Mouse (Mus musculus) hindbrain, embryonic 11.5 days (tissue): Measurements from ENCODE around the gene Kcnj9. TPM values are rescaled to one million over a fixed set of nuclear protein-coding genes. Genes with fewer than 3 reads are reported as not detected.

Experiments
- ATAC-seq: fragments of 200-750 bp; cut with Nextera tagmentation; 2 replicates; pipeline ENCODE4 v1.8.0; 2017; ENCODE audit warnings: mild to moderate bottlenecking, moderate TSS enrichment, moderate library complexity; ENCODE audit not compliant: low FRiP score
- DNase-seq: peaks from one replicate; pipeline ENCODE4 v3.0.0-alpha.2; 2015; ENCODE audit warnings: low spot score
- H3K27ac ChIP-seq: fragments of 300-500 bp; sonication (generic); 2 replicates; pipeline ENCODE4 v1.5.1; 2014; ENCODE audit warnings: mild to moderate bottlenecking, low read depth, low read length
- H3K27me3 ChIP-seq: fragments of 300-500 bp; sonication (generic); 2 replicates; pipeline ENCODE4 v1.6.1; 2014; ENCODE audit warnings: mild to moderate bottlenecking, low read length, moderate library complexity, mixed read lengths; ENCODE audit not compliant: control insufficient read depth, insufficient read depth
- H3K36me3 ChIP-seq: fragments of 300-500 bp; sonication (generic); 2 replicates; pipeline ENCODE4 v1.6.1; 2014; ENCODE audit warnings: mild to moderate bottlenecking, low read length, moderate library complexity, mixed read lengths; ENCODE audit not compliant: control insufficient read depth, insufficient read depth
- H3K4me1 ChIP-seq: fragments of 300-500 bp; sonication (generic); replicated peaks from 2 replicates; pipeline ENCODE4 v1.6.1; 2014; ENCODE audit warnings: low read length, mixed read lengths; ENCODE audit not compliant: control insufficient read depth, insufficient read depth
- H3K4me2 ChIP-seq: fragments of 300-500 bp; sonication (generic); replicated peaks from 2 replicates; pipeline ENCODE4 v1.6.1; 2014; ENCODE audit warnings: mild to moderate bottlenecking, low read depth, low read length
- H3K4me3 ChIP-seq: fragments of 300-500 bp; sonication (generic); 2 replicates; pipeline ENCODE4 v1.5.1; 2014; ENCODE audit warnings: low read depth, low read length
- H3K9ac ChIP-seq: fragments of 300-500 bp; sonication (generic); 2 replicates; pipeline ENCODE4 v1.6.1; 2014; ENCODE audit warnings: low read depth, low read length
- H3K9me3 ChIP-seq: fragments of 300-500 bp; sonication (generic); 2 replicates; pipeline ENCODE4 v1.6.1; 2016; ENCODE audit warnings: low read length; ENCODE audit not compliant: control insufficient read depth
- WGBS: fragments of 180-500 bp; shearing (Covaris S2); extraction: QIAGEN DNeasy Blood & Tissue Kit; methylation state at CpG from one replicate; pipeline ENCODE4 v1.1.7; 2014; 5-methylcytosine and 5-hydroxymethylcytosine counted together
- polyA plus RNA-seq: library from polyadenylated mRNA; unstranded; fragments of >200 nt; fragmentation: Nextera tagmentation; extraction: Ambion mirVana; gene quantifications from 2 replicates; pipeline ENCODE4 v1.2.1, GENCODE M21; 2014

The Kcnj9 gene
- polyA plus RNA-seq, 1 experiment from 2014 or later, result 0.46 TPM

DNA sequence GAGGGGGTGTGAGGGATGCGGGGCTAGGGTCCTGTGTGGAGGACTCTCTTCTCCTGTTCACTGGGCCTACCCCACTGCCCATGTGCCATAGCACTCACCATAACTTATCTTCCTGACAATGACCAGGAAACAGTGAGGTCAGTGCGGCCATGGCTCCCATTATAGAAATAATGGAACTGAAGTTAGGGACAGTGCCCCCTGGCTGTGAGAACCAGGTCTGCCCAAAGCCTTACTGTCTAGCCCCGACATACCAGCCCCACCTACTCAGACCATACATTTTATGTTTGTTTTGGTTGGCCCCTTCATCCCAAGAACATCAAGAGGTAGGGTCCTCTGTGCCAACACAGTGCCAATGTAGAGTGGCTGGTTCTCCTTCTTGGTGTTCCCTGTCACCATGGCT is 23.5 kb downstream of the Kcnj9 start:
- Histone ChIP-seq H3K4me1 (peaks cover 9% of the 10 kb centered on the region; the same call in 1 of the 2 replicates), H3K27me3 (no peaks in the 10 kb centered on the region; the same call in 1 of the 2 replicates), H3K27ac (no peak overlapping the region), H3K4me2 (no peak overlapping the region), H3K9me3 (no peaks in the 10 kb centered on the region), H3K4me3 (no peak overlapping the region), H3K9ac (no peak overlapping the region), H3K36me3 (no peaks in the 10 kb centered on the region)
- ATAC-seq (no peak), DNase-seq (no peak)
- WGBS, result 82% methylated on average over 3 of the region's 3 CpGs

DNA sequence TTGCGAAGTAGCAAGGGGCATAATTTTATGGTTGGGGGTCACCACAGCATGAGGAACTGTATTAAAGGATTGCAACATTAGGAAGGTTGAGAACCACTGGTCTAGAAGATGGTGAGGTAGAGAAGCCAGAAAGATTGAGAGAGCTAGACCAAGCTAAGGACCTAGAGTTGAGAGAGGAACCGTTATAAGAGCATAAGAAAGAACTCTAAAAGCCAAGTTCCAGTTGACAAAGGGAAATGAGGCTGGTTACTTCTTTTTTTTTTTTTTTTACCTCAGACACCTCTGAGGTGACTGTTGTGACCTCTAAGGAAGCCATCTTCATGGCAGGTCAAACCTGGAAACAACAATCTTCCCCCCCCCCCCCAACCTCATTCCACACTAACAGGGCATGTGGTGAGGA is 24.0 kb downstream of the Kcnj9 start:
- H3K9ac ChIP-seq, result no peak overlapping the region
- no peak overlapping the region for H3K27ac ChIP-seq
- WGBS, result 92% methylated on average over 2 of the region's 2 CpGs
- H3K9me3 ChIP-seq, result no peaks in the 10 kb centered on the region
- H3K4me1 ChIP-seq, result peaks cover 9% of the 10 kb centered on the region; the same call in 1 of the 2 replicates
- H3K27me3 ChIP-seq, result no peaks in the 10 kb centered on the region; the same call in 1 of the 2 replicates
- H3K36me3 ChIP-seq, result no peaks in the 10 kb centered on the region
- DNase-seq (no peak), ATAC-seq (no peak)
- H3K4me2 ChIP-seq, result no peak overlapping the region
- no peak overlapping the region for H3K4me3 ChIP-seq

DNA sequence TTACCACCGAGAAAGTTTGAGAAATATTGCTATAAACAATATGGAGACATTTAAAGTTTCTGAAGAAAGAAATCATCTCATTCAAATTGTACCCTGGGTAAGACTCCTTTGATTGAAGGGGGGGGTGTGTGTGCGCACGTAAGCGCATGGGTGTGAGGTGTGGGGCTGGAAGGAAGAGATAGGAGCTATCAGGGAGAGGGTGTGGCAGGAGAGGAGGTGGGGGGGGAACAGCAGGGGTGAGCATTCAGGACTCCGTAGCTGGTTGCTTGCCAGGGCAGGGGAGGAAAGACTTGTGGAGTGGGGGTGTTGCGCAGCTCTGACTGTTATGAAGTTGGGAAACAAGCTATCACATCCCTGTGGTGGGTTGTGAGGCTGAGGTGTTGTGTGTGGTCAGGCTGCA is 24.7 kb downstream of the Kcnj9 start:
- Histone ChIP-seq H3K27me3 (no peaks in the 10 kb centered on the region; the same call in 1 of the 2 replicates), H3K4me1 (peaks cover 9% of the 10 kb centered on the region; the same call in 1 of the 2 replicates), H3K4me3 (no peak overlapping the region), H3K9me3 (no peaks in the 10 kb centered on the region), H3K36me3 (no peaks in the 10 kb centered on the region), H3K4me2 (no peak overlapping the region), H3K9ac (no peak overlapping the region), H3K27ac (no peak overlapping the region)
- WGBS, result 72% methylated on average over 6 of the region's 6 CpGs
- ATAC-seq (no peak), DNase-seq (no peak)

DNA sequence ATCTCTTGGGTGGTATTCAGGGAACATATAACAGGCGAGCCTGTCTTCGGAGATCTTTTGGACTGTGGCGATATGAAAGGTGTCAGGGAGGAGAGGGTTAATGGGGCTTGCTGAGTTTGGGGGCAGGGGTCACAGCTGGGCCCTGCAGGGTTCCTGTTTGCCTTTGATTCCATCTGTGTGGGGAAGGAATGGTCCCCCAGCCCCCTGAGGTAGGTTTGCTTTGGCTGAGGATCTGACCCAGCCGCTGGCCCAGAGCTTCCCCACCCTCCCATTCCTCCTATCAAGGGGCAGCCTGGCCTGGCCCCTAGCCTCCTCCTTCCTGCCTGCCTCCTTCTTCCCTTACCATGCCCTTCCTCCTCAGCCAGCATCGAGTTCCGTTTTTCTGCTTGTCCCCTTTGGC is 26.3 kb downstream of the Kcnj9 start:
- DNase-seq, result peak; percentile 61
- Histone ChIP-seq H3K36me3 (no peaks in the 10 kb centered on the region), H3K4me1 (peaks cover 12% of the 10 kb centered on the region; the same call in 1 of the 2 replicates), H3K27ac (no peak overlapping the region), H3K4me2 (no peak overlapping the region; the same call in 1 of the 2 replicates), H3K9me3 (no peaks in the 10 kb centered on the region), H3K4me3 (no peak overlapping the region), H3K9ac (no peak overlapping the region), H3K27me3 (no peaks in the 10 kb centered on the region; the same call in 1 of the 2 replicates)
- 3% methylated on average over 6 of the region's 6 CpGs for WGBS
- peak; percentile 22; the same call in 1 of the 2 replicates for ATAC-seq

DNA sequence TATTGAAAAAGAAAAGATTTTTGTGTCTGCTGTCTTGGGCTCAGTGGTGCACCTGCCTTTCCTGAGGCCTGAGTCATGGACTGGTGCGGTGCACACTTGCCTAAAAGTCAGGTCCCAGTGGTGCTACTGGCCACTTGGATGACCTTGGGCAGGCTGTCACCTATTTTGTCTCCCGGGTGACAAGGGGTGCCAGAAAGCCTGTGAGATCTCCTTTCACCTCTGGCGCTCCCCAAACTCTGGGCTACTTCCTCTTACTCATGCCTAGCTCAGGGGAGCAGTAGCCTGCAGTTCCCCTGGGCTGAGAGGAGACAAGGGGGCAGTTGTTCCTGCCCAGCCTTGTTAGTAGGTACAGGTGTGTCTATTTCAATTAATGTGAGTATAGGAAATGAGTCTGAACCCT is 26.8 kb downstream of the Kcnj9 start:
- H3K27ac ChIP-seq, result no peak overlapping the region
- no peaks in the 10 kb centered on the region; the same call in 1 of the 2 replicates for H3K27me3 ChIP-seq
- H3K36me3 ChIP-seq, result no peaks in the 10 kb centered on the region
- ATAC-seq (no peak), DNase-seq (no peak)
- no peaks in the 10 kb centered on the region for H3K9me3 ChIP-seq
- 50% methylated on average over 3 of the region's 3 CpGs for WGBS
- H3K4me1 ChIP-seq, result peaks cover 15% of the 10 kb centered on the region; the same call in 1 of the 2 replicates
- H3K4me3 ChIP-seq, result no peak overlapping the region
- H3K9ac ChIP-seq, result no peak overlapping the region
- H3K4me2 ChIP-seq, result no peak overlapping the region

DNA sequence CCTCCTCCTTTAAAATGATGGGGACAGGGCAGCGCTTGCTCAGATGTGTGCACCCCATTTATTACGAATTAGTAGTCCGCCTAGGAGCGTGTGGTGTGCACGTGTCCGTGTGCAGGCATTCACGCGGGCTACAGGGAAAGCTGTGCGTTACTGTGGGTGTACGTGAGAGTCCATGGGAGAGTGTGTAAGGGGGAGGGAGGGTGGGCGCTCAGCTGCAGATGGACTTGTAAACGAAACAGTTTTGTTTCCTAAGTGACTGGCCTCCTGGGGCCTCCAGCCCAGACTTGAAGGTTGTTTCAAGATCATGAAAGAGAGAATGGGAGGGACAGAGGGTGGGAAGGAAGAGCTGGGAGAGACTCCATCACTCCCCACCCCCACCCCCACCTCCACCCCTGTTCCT is 27.9 kb downstream of the Kcnj9 start:
- Histone ChIP-seq H3K4me1 (peaks cover 15% of the 10 kb centered on the region; the same call in 1 of the 2 replicates), H3K27me3 (no peaks in the 10 kb centered on the region; the same call in 1 of the 2 replicates), H3K9ac (no peak overlapping the region), H3K36me3 (no peaks in the 10 kb centered on the region), H3K27ac (no peak overlapping the region), H3K9me3 (no peaks in the 10 kb centered on the region), H3K4me3 (no peak overlapping the region), H3K4me2 (no peak overlapping the region)
- DNase-seq (no peak), ATAC-seq (peak; percentile 39)
- 38% methylated on average over 12 of the region's 12 CpGs for WGBS

DNA sequence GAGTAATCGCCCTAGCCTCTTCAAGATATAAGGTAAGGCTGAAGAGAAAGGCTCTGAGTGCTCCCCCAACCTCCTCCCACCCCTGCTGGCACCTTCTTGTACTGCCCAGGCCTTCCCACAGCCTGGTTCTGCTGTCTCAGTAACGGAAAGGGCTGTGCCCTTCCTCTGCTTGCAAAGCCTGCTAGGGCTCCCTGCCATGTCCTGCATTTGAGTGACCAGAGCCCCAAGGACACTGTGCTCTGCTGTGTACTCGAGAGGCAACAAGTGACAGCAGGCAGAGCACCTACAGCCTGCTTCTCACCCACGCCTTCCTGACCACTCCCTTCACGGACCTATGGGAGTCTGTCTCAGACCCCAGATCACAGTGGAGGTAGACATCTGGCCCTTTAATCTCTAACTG is 28.9 kb downstream of the Kcnj9 start:
- no peaks in the 10 kb centered on the region for H3K36me3 ChIP-seq
- no peak overlapping the region for H3K27ac ChIP-seq
- DNase-seq, result no peak
- H3K4me1 ChIP-seq, result peaks cover 19% of the 10 kb centered on the region
- no peak overlapping the region for H3K4me2 ChIP-seq
- no peak overlapping the region for H3K4me3 ChIP-seq
- H3K27me3 ChIP-seq, result no peaks in the 10 kb centered on the region; the same call in 1 of the 2 replicates
- H3K9ac ChIP-seq, result no peak overlapping the region
- no peaks in the 10 kb centered on the region for H3K9me3 ChIP-seq
- 54% methylated on average over 5 of the region's 5 CpGs for WGBS
- no peak for ATAC-seq

DNA sequence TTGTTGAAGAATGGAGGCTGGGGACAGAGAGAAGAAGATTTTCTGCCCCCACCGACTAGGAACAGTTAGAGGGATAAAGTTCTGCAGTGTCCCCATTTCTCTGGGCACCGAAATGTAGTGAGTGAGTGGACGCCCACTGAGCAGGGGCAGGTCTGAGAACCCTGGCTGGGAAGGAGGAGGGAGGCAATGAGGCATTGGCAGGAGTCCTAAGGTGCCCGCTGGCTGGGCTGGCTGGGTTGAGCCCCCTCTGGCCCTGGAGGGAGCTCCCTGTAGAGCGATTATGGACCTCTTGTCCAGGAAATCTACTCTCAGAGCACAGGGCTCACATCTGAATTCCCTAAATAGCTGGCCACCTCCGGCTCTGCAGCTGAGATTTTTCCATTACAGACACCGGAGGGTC is 29.6 kb downstream of the Kcnj9 start:
- H3K36me3 ChIP-seq, result no peaks in the 10 kb centered on the region
- peaks cover 19% of the 10 kb centered on the region for H3K4me1 ChIP-seq
- H3K4me2 ChIP-seq, result no peak overlapping the region
- WGBS, result 55% methylated on average over 7 of the region's 7 CpGs
- ATAC-seq, result no peak
- no peak overlapping the region for H3K27ac ChIP-seq
- no peak overlapping the region for H3K9ac ChIP-seq
- H3K9me3 ChIP-seq, result no peaks in the 10 kb centered on the region
- no peak for DNase-seq
- H3K4me3 ChIP-seq, result no peak overlapping the region
- H3K27me3 ChIP-seq, result no peaks in the 10 kb centered on the region; the same call in 1 of the 2 replicates
